Mouse (Mus musculus): ENCODE measurements around the gene Zfp318.

- no peak for TF ChIP-seq CTCF (IDR thresholded peaks at IDR 0.05)
- TF ChIP-seq EP300 (IDR thresholded peaks at IDR 0.05) = no peak
Measured at GRCm38 (mm10) chr17:46460673-46461072, 77.1 kb downstream of the Zfp318 start.

All from lung, postnatal 0 days (tissue).